ENCODE assay signal across 24 mouse cellular contexts in genomic region chr9:76593841-76594240, GRCm38 (mm10). TPM values are rescaled to one million over a fixed set of nuclear protein-coding genes. Genes with fewer than 3 reads are reported as not detected.
DNase-seq lines count a peak whose midpoint lies in the region; ATAC-seq and TF ChIP-seq lines count a peak whose summit lies in the region.
"Had no signal": no experiment of that assay in that cellular context is flagged by ENCODE, and none has a peak within 500 bp of the region (broad histone marks: within the 10 kb centered on the region; RNA-seq: fewer than 3 reads in every experiment).

No protein-coding gene starts in this region.

- no peak overlapping the region for H3K27ac ChIP-seq in midbrain, postnatal 0 days (ENCODE audit: low read depth, low read length)
- no peak overlapping the region for H3K27ac ChIP-seq in midbrain, embryonic 14.5 days (replicated peaks; ENCODE audit: low read depth, low read length)
- H3K27ac ChIP-seq: embryonic facial prominence, embryonic 10.5 days; embryonic facial prominence, embryonic 12.5 days; forebrain, embryonic 13.5 days; forebrain, embryonic 15.5 days had no signal

- WGBS in midbrain, postnatal 0 days = 73% methylated on average over 2 of the region's 2 CpGs
- WGBS in midbrain, embryonic 14.5 days = 73% methylated on average over 2 of the region's 2 CpGs

- no peaks in the 10 kb centered on the region for H3K27me3 ChIP-seq in midbrain, postnatal 0 days (ENCODE audit: insufficient read depth, low read length)
- H3K27me3 ChIP-seq in midbrain, embryonic 14.5 days (ENCODE audit: control insufficient read depth, insufficient read depth, low read length) = no peaks in the 10 kb centered on the region
- H3K27me3 ChIP-seq: CH12.LX; embryonic facial prominence, embryonic 12.5 days; forebrain, embryonic 13.5 days; forebrain, embryonic 15.5 days; Patski had no signal

- H3K4me2 ChIP-seq in midbrain, postnatal 0 days (ENCODE audit: low read depth, low read length, poor library complexity, severe bottlenecking) = no peak overlapping the region
- H3K4me2 ChIP-seq in midbrain, embryonic 14.5 days (ENCODE audit: low read length) = no peak overlapping the region
- H3K4me2 ChIP-seq: embryonic facial prominence, embryonic 12.5 days; forebrain, embryonic 13.5 days; forebrain, embryonic 15.5 days had no signal

- intact Hi-C loops in gastrocnemius, postnatal 14 days (cut with DNase I; ENCODE audit: low total_unique reads) = no loop called here

- no peak overlapping the region for H3K4me3 ChIP-seq in midbrain, postnatal 0 days (ENCODE audit: low read depth, low read length)
- no peak overlapping the region for H3K4me3 ChIP-seq in midbrain, embryonic 14.5 days (replicated peaks; ENCODE audit: low read depth, low read length)
- H3K4me3 ChIP-seq: embryonic facial prominence, embryonic 10.5 days; embryonic facial prominence, embryonic 12.5 days; forebrain, embryonic 13.5 days; forebrain, embryonic 15.5 days had no signal

- H3K4me1 ChIP-seq in midbrain, postnatal 0 days (ENCODE audit: insufficient read depth, low read length) = no peaks in the 10 kb centered on the region
- no peaks in the 10 kb centered on the region for H3K4me1 ChIP-seq in midbrain, embryonic 14.5 days (ENCODE audit: control insufficient read depth, insufficient read depth, low read length)
- H3K4me1 ChIP-seq: embryonic facial prominence, embryonic 10.5 days; embryonic facial prominence, embryonic 12.5 days; forebrain, embryonic 13.5 days; forebrain, embryonic 15.5 days had no signal

- TF ChIP-seq CTCF in midbrain, postnatal 0 days (IDR thresholded peaks at IDR 0.05) = no peak

- ATAC-seq in midbrain, postnatal 0 days (ENCODE audit: low FRiP score) = no peak
- ATAC-seq in midbrain, embryonic 14.5 days (ENCODE audit: low FRiP score, low TSS enrichment) = no peak
- ATAC-seq: activated CD4-positive, CD25-positive, alpha-beta regulatory T cell, adult 4 months; CD4-positive, CD25-positive, alpha-beta regulatory T cell, adult 4 months; forebrain, embryonic 13.5 days; forebrain, embryonic 15.5 days; forebrain, postnatal 0 days; Patski had no signal

- no peaks in the 10 kb centered on the region for H3K36me3 ChIP-seq in midbrain, postnatal 0 days (ENCODE audit: insufficient read depth, low read length)
- no peaks in the 10 kb centered on the region for H3K36me3 ChIP-seq in midbrain, embryonic 14.5 days (ENCODE audit: control insufficient read depth, insufficient read depth, low read length)
- H3K36me3 ChIP-seq: embryonic facial prominence, embryonic 10.5 days; embryonic facial prominence, embryonic 12.5 days; forebrain, embryonic 15.5 days; G1E had no signal

- no peaks in the 10 kb centered on the region for H3K9me3 ChIP-seq in midbrain, postnatal 0 days (ENCODE audit: low read length)
- H3K9me3 ChIP-seq in midbrain, embryonic 14.5 days (ENCODE audit: control insufficient read depth, low read length) = no peaks in the 10 kb centered on the region
- H3K9me3 ChIP-seq: embryonic facial prominence, embryonic 10.5 days; embryonic facial prominence, embryonic 12.5 days; forebrain, embryonic 13.5 days; forebrain, embryonic 15.5 days; G1E had no signal

- DNase-seq in embryo, embryonic 10 days (ENCODE audit: low spot score) = peak; percentile 9
- no peak for DNase-seq in embryo, embryonic 11 days
- peak; percentile 2 for DNase-seq in midbrain, postnatal 0 days (ENCODE audit: low spot score)
- no peak for DNase-seq in midbrain, embryonic 14.5 days
- DNase-seq in gastrocnemius, postnatal 14 days = no peak
- DNase-seq: adrenal gland, adult 8-10 months; adrenal gland, postnatal 14 days; adrenal gland, postnatal 36 days; B cell, adult 2 months; cerebellum, adult 11-12 months; cerebellum, adult 2 months; cerebellum, adult 9-10 months; cerebellum, postnatal 10 days; cerebellum, postnatal 25 days; forebrain, postnatal 0 days had no signal

- no peak overlapping the region for H3K9ac ChIP-seq in midbrain, postnatal 0 days (replicated peaks; ENCODE audit: low read length, poor library complexity, severe bottlenecking)
- H3K9ac ChIP-seq in midbrain, embryonic 14.5 days (replicated peaks; ENCODE audit: low read length) = no peak overlapping the region
- H3K9ac ChIP-seq: embryonic facial prominence, embryonic 12.5 days; forebrain, embryonic 13.5 days; forebrain, embryonic 15.5 days; forebrain, postnatal 0 days had no signal

RNA-seq across cellular contexts. Expression of gene Fam83b, which starts 26.9 kb away (rescaled TPM):
- 0.09 and 0.44 TPM in 2 replicates for total RNA-seq in midbrain, postnatal 0 days (2014; rRNA removed)
- polyA plus RNA-seq in midbrain, postnatal 0 days (2015; fragmentation: Nextera tagmentation; extraction: Ambion mirVana) = 0.05 and 0.12 TPM in 2 replicates
- not detected in 2 replicates for polyA plus RNA-seq in midbrain, embryonic 14.5 days (2014; fragmentation: Nextera tagmentation; extraction: Ambion mirVana)
- not detected for total RNA-seq in gastrocnemius, postnatal 14 days (2021)
- polyA plus RNA-seq: activated CD4-positive, CD25-positive, alpha-beta regulatory T cell, adult 4 months; CD4-positive, CD25-positive, alpha-beta regulatory T cell, adult 4 months; forebrain, embryonic 13.5 days; forebrain, embryonic 15.5 days; G1E; Patski had no signal

Comparison
In these comparisons a context has a peak if more than half of its experiments do, and no peak if none do; other contexts are left out.
1. DNase-seq: peak in embryo, embryonic 10 days (single experiment) and midbrain, postnatal 0 days (single experiment); none in embryo, embryonic 11 days (single experiment), midbrain, embryonic 14.5 days (single experiment) and gastrocnemius, postnatal 14 days (single experiment).